Mouse (Mus musculus): Measurements from ENCODE around the gene Avpi1.

DNA sequence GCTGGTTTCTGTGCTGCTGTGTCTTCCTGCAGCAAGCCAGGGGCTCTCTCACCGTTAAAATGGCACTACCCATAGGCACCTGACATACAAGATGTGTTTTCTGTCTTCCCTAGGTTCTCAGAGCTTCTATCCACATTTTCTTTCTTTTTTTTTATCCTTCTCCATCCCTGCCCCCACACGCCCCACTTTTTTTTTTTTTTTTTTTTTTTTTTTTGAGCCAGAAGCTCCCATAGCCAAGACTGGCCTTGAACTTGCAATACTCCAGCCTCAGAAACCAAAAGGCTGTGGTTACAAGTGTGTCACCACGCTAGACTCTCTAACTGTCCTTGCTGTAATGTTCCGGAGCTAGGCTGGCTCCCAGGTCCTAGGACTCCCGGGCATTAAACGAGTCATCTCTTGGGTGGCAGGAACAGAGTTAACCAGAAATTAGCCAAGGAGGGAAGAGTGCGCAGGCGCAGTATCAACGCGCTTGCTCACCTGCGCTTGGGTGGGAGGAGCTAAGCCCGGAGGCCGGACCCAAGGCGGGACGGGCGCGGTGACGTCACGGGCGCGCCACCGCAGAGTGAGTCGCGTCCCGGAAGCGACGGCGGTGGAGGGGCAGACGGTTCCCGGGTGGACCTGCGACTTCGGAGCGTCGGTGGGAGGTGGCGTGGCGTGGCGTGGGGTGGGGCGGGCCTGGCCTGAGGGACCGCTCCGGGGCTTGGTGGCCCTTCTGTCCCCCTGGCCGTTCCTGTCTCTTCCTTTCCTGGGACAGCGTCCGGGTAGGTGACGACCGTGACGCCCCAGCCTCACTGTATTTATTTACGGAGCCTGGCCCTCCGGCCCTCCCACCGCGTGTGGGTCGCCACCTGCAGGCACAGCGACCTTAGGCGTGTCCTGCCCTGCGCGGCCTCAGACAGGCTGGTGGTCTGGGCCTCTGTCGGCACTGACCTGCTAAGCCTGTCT is 41.4 kb upstream of the Avpi1 start:
- TF ChIP-seq CTCF (IDR thresholded peaks at IDR 0.05; ENCODE audit: low read depth, low read length) (no peak), POLR2A (IDR thresholded peaks at IDR 0.05; ENCODE audit: insufficient read depth, low read length) (no peak), EP300 (IDR thresholded peaks at IDR 0.05; ENCODE audit: insufficient read depth, low read depth, low read length) (no peak)

Measured in ES-Bruce4 (cell line).